Mouse (Mus musculus) limb, embryonic 13.5 days (tissue): ENCODE measurements around the gene Myo1d. TPM values are rescaled to one million over a fixed set of nuclear protein-coding genes. Genes with fewer than 3 reads are reported as not detected.

Source experiments
- ATAC-seq: fragments of 200-750 bp; cut with Nextera tagmentation; 2 replicates; pipeline ENCODE4 v1.8.0; 2017; ENCODE audit warnings: low read depth, moderate number of reproducible peaks, moderate TSS enrichment; ENCODE audit not compliant: low FRiP score
- H3K27ac ChIP-seq: fragments of 300-500 bp; sonication (generic); 2 replicates; pipeline ENCODE4 v1.5.1; 2015; ENCODE audit warnings: inconsistent platforms, mild to moderate bottlenecking, moderate library complexity
- H3K27me3 ChIP-seq: fragments of 300-500 bp; sonication (generic); 2 replicates; pipeline ENCODE4 v1.6.1; 2015; ENCODE audit warnings: mild to moderate bottlenecking, inconsistent platforms
- H3K36me3 ChIP-seq: fragments of 300-500 bp; sonication (generic); 2 replicates; pipeline ENCODE4 v1.6.1; 2015; ENCODE audit warnings: inconsistent platforms, mild to moderate bottlenecking, moderate library complexity
- H3K4me1 ChIP-seq: fragments of 300-500 bp; sonication (generic); 2 replicates; pipeline ENCODE4 v1.6.1; 2015; ENCODE audit warnings: inconsistent platforms
- H3K4me2 ChIP-seq: fragments of 300-500 bp; sonication (generic); replicated peaks from 2 replicates; pipeline ENCODE4 v1.6.1; 2015; ENCODE audit warnings: inconsistent platforms, mild to moderate bottlenecking, moderate library complexity
- H3K4me3 ChIP-seq: fragments of 300-500 bp; sonication (generic); 2 replicates; pipeline ENCODE4 v1.5.1; 2015; ENCODE audit warnings: moderate library complexity, mild to moderate bottlenecking, inconsistent platforms
- H3K9ac ChIP-seq: fragments of 300-500 bp; sonication (generic); 2 replicates; pipeline ENCODE4 v1.6.1; 2015; ENCODE audit warnings: mild to moderate bottlenecking, inconsistent platforms
- H3K9me3 ChIP-seq: fragments of 300-500 bp; sonication (generic); 2 replicates; pipeline ENCODE4 v1.6.1; 2016; ENCODE audit warnings: inconsistent platforms
- WGBS: fragments of 180-500 bp; shearing (Covaris S2); methylation state at CpG from one replicate; pipeline ENCODE4 v1.1.7; 2015; 5-methylcytosine and 5-hydroxymethylcytosine counted together
- polyA plus RNA-seq: library from polyadenylated mRNA; unstranded; fragments of >200 nt; fragmentation: Nextera tagmentation; extraction: Ambion mirVana; gene quantifications from 2 replicates; pipeline ENCODE4 v1.2.1, GENCODE M21; 2015

Myo1d gene
- polyA plus RNA-seq, 1 experiment from 2014 or later: 6.7 TPM

GRCm38 (mm10) chr11:80504519-80505385 is 275.1 kb downstream of the Myo1d start:
- Histone ChIP-seq H3K9ac (0 out of 2 replicates have a peak overlapping the region, but pooled peaks have one; percentile 1), H3K36me3 (no peaks in the 10 kb centered on the region), H3K4me3 (no peak overlapping the region), H3K27me3 (no peaks in the 10 kb centered on the region), H3K4me1 (peaks cover 25% of the 10 kb centered on the region), H3K9me3 (no peaks in the 10 kb centered on the region), H3K4me2 (peak overlapping the region; percentile 39), H3K27ac (no peak overlapping the region)
- 46% methylated on average over 6 of the region's 6 CpGs for WGBS
- no peak for ATAC-seq

DNA sequence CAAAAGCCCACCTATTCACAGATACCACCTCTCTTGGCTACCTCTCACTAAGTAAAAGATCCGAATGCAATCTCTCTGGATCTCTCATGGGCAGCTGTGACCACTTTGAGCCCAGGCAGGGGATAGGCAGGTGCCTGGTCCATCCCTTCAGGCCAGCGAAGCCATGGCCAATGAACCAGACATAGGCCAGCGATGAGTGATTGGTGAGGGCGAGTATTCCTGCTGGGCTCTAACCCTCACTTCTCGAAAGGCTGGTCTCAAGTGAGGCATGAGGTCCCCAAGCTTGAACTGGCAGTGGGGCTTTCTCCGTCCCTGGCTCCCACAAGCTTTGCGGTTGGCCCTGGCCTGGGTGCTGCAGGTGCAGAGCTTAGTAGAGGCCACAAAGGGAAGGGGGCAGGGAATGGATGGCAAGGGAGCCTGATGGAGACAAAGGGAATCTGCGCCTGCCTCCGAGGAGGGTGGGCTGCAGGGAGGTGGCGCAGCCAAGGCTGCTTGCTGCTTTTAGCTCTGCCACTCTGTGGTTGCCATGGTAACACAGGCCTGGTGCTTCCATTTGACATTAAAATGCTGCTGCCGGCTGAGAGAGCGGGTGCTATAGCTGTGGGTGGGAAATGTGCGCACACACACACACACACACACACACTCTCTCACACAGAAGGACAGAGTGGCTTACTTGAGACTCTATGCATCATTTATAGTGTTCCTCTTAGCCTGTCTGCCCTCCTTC is 275.9 kb downstream of the Myo1d start:
- H3K36me3 ChIP-seq: no peaks in the 10 kb centered on the region
- no peak overlapping the region for H3K4me3 ChIP-seq
- H3K9me3 ChIP-seq: no peaks in the 10 kb centered on the region
- 31% methylated on average over 13 of the region's 13 CpGs for WGBS
- no peaks in the 10 kb centered on the region for H3K27me3 ChIP-seq
- H3K4me2 ChIP-seq: peak overlapping the region; percentile 39
- H3K4me1 ChIP-seq: peaks cover 27% of the 10 kb centered on the region
- H3K9ac ChIP-seq: peak overlapping the region; percentile 31; the same call in 1 of the 2 replicates
- peak; percentile 46; the same call in 1 of the 2 replicates for ATAC-seq
- H3K27ac ChIP-seq: no peak overlapping the region

GRCm38 (mm10) chr11:80503281-80503680 is 276.5 kb downstream of the Myo1d start:
- H3K9ac ChIP-seq: 0 out of 2 replicates have a peak overlapping the region, but pooled peaks have one; percentile 31
- ATAC-seq: no peak
- H3K4me1 ChIP-seq: peaks cover 29% of the 10 kb centered on the region
- H3K4me2 ChIP-seq: no peak overlapping the region
- no peaks in the 10 kb centered on the region for H3K27me3 ChIP-seq
- no peak overlapping the region for H3K4me3 ChIP-seq
- no peak overlapping the region for H3K27ac ChIP-seq
- H3K36me3 ChIP-seq: no peaks in the 10 kb centered on the region
- WGBS: 81% methylated on average over 6 of the region's 6 CpGs
- H3K9me3 ChIP-seq: no peaks in the 10 kb centered on the region

DNA sequence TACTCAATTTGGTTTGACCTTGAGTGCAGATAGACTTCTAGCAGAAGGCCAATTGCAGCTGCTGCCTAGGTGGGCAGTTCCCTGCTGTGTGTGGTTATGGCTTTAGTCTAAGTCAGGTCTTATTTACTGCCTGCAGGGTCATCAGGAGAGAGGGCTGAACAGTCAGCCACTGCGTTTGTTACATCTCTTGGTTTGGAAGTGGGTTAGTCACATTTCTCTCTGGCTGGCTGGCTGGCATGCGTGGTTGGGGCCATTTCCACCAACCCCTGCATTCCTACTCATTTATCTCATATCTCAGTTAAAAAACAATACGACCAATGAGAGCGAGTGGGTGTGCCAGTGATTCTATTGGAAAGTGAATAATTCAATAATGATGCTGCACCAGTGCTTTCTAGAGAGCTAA is 280.3 kb downstream of the Myo1d start:
- Histone ChIP-seq H3K4me1 (peaks cover 29% of the 10 kb centered on the region), H3K9me3 (no peaks in the 10 kb centered on the region), H3K36me3 (no peaks in the 10 kb centered on the region), H3K27me3 (no peaks in the 10 kb centered on the region), H3K4me3 (no peak overlapping the region), H3K27ac (no peak overlapping the region), H3K4me2 (no peak overlapping the region), H3K9ac (no peak overlapping the region)
- ATAC-seq: no peak
- WGBS: 65% methylated on average over 4 of the region's 4 CpGs

DNA sequence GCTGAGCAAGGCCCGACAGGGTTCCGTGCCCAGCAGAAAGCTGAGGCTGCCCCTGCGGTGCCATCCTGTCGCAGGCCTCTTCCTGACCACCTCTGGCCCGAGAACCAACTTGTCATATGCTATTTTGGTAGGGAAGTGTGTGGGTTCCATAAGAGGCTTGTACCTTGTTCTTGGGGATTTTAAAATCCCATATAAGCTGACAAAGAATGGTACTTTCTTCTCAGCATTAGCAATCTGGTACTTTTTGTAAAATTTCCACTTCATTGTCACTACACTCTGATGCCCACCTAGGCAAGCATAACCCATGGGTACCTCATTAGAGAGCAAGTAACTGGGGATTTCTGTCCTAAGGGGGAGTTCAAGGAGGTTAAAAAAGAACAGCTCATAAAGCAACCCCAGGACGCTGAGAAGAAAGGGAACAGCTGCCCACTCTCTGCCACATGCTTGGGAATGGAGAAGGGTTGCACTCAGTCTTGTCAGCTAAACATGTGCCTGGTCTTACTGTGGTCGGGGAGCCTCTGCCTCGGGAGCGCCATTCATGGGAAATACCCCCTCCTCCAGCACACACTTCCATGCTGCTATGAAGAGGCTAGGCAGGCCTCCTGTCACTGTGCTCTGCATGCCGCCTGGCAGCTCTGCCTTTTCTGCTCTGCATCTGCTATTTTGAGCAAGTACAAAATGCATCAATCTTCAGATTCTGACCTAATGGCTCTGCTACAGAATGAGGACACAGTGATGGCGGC is 281.3 kb downstream of the Myo1d start:
- Histone ChIP-seq H3K27me3 (no peaks in the 10 kb centered on the region), H3K9me3 (no peaks in the 10 kb centered on the region), H3K27ac (peak overlapping the region; percentile 33; the same call in 1 of the 2 replicates), H3K4me2 (no peak overlapping the region), H3K4me3 (no peak overlapping the region), H3K9ac (no peak overlapping the region), H3K4me1 (peaks cover 18% of the 10 kb centered on the region; the same call in 1 of the 2 replicates), H3K36me3 (no peaks in the 10 kb centered on the region)
- WGBS: 53% methylated on average over 11 of the region's 11 CpGs
- ATAC-seq: no peak

- Histone ChIP-seq H3K4me3 (no peak overlapping the region), H3K27me3 (no peaks in the 10 kb centered on the region), H3K4me1 (peaks cover 17% of the 10 kb centered on the region; the same call in 1 of the 2 replicates), H3K4me2 (no peak overlapping the region), H3K36me3 (no peaks in the 10 kb centered on the region), H3K27ac (no peak overlapping the region), H3K9me3 (no peaks in the 10 kb centered on the region), H3K9ac (no peak overlapping the region)
- ATAC-seq: no peak
- WGBS: 73% methylated on average over 10 of the region's 10 CpGs
Observed at GRCm38 (mm10) chr11:80497225-80497919, 282.5 kb downstream of the Myo1d start.

DNA sequence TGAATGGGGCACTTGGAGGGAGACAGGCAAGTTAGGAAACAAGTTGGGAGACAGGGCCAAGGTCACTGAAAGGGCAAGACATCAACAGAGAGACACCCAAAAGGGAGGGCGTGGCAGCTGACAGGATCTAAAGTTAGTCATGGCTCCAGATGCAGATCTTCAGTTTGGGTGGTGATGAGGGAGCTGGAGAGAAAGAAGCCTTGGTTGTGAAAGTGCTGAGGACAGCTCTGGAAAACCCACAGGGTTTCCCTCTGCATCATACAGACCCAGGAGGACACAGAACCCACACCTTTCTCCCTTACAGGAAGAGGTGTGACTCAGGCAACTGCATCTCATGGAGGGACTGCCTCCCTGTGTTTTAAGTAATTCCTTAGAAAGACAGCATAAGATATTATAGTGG is 283.2 kb downstream of the Myo1d start:
- Histone ChIP-seq H3K4me1 (peaks cover 17% of the 10 kb centered on the region; the same call in 1 of the 2 replicates), H3K9ac (no peak overlapping the region), H3K36me3 (no peaks in the 10 kb centered on the region), H3K4me3 (no peak overlapping the region), H3K27ac (no peak overlapping the region), H3K9me3 (no peaks in the 10 kb centered on the region), H3K27me3 (no peaks in the 10 kb centered on the region), H3K4me2 (no peak overlapping the region)
- no peak for ATAC-seq
- 87% methylated on average over 1 of the region's 1 CpGs for WGBS

DNA sequence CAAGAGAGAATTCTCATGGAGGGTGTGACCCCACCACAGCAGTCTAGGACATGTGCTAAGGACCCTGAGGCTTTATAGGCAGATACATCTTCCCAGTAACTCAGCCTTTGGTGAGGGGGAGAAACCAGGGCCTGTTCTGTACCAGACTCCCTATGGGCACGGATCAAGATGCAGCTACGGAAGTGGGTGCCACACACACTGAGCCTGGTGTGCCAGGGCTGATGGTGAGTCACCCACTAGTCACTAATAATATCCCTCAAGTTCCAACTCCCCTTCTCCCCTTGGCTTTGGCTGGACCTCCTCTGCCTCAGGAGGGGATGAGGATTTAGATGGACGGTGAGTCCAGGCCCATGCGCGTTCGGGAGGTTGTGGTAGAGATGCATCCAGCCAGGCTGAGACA is 283.9 kb downstream of the Myo1d start:
- Histone ChIP-seq H3K4me3 (no peak overlapping the region), H3K27ac (no peak overlapping the region), H3K4me2 (no peak overlapping the region), H3K27me3 (no peaks in the 10 kb centered on the region), H3K36me3 (no peaks in the 10 kb centered on the region), H3K9me3 (no peaks in the 10 kb centered on the region), H3K4me1 (peaks cover 19% of the 10 kb centered on the region; the same call in 1 of the 2 replicates), H3K9ac (no peak overlapping the region)
- ATAC-seq: no peak
- 91% methylated on average over 6 of the region's 6 CpGs for WGBS

DNA sequence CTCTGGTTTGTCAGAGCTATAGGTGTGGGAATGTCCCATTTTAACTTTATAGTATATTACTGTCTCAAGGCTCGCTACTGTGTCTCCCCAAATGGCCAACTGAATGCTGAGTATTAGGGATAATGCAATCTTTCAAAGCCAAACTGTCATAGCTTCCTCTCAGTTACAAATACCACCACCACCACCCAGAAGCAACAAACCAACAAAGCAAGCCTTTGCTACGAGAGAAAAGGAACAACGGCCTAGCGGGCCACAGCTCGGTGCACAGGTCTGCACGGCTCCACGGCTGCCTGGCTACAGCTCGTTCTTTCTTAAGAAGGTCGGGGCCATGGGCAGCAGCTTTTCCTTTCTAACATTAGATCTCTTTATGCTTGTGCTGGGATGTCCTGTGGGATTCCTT is 285.0 kb downstream of the Myo1d start:
- WGBS: 86% methylated on average over 9 of the region's 9 CpGs
- no peak overlapping the region for H3K4me3 ChIP-seq
- ATAC-seq: no peak

GRCm38 (mm10) chr11:80493186-80493585 is 286.6 kb downstream of the Myo1d start:
- H3K4me2 ChIP-seq: no peak overlapping the region
- 91% methylated on average over 5 of the region's 5 CpGs for WGBS
- peaks cover 22% of the 10 kb centered on the region for H3K4me1 ChIP-seq
- H3K27ac ChIP-seq: no peak overlapping the region
- H3K36me3 ChIP-seq: no peaks in the 10 kb centered on the region
- no peaks in the 10 kb centered on the region for H3K9me3 ChIP-seq
- no peak overlapping the region for H3K9ac ChIP-seq
- H3K4me3 ChIP-seq: no peak overlapping the region
- no peaks in the 10 kb centered on the region for H3K27me3 ChIP-seq
- ATAC-seq: no peak

More for the DNA sequence above, 285.0 kb downstream of the Myo1d start:
- Histone ChIP-seq H3K9ac (no peak overlapping the region), H3K27me3 (no peaks in the 10 kb centered on the region), H3K9me3 (no peaks in the 10 kb centered on the region), H3K27ac (no peak overlapping the region), H3K36me3 (no peaks in the 10 kb centered on the region), H3K4me1 (peaks cover 22% of the 10 kb centered on the region), H3K4me2 (no peak overlapping the region)

DNA sequence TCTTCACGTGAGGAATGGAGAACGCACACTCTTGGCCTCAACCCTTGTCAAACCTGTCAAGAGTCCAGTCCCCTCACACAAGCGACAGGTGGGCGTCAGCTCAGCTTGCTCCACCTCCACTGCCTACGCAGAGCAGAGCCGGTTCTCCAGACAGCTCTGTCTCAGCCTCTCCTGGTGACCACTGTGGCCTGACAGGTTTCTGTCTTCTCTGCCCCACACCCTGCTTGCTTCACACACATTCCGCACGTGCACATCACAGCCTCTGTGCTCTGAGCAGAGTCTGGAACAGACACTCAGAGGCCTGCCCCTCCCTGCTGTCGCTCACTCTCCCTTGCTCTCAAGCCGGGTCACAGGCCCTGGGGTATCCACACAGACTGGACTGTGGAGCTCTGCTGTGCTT is 289.0 kb downstream of the Myo1d start:
- Histone ChIP-seq H3K9ac (no peak overlapping the region), H3K4me2 (no peak overlapping the region), H3K36me3 (no peaks in the 10 kb centered on the region), H3K27me3 (no peaks in the 10 kb centered on the region), H3K4me1 (peaks cover 20% of the 10 kb centered on the region), H3K4me3 (no peak overlapping the region), H3K27ac (no peak overlapping the region), H3K9me3 (no peaks in the 10 kb centered on the region)
- WGBS: 74% methylated on average over 10 of the region's 10 CpGs
- no peak for ATAC-seq
